Mouse (Mus musculus) liver, postnatal 0 days (tissue): ENCODE measurements around the gene Apoh. TPM values are rescaled to one million over a fixed set of nuclear protein-coding genes. Genes with fewer than 3 reads are reported as not detected.

ENCODE experiments used
- ATAC-seq: fragments of 200-750 bp; cut with Nextera tagmentation; 2 replicates; pipeline ENCODE4 v1.8.0; 2017; ENCODE audit warnings: mild to moderate bottlenecking, moderate library complexity
- DNase-seq: peaks from one replicate; pipeline ENCODE4 v3.0.0-alpha.2; 2016
- H3K27ac ChIP-seq: fragments of 300-500 bp; sonication (generic); 2 replicates; pipeline ENCODE4 v1.5.1; 2014; ENCODE audit warnings: antibody characterized with exemption, moderate library complexity, mild to moderate bottlenecking, low read depth
- H3K27me3 ChIP-seq: fragments of 300-500 bp; sonication (generic); 2 replicates; pipeline ENCODE4 v1.6.1; 2014; ENCODE audit warnings: low read length, control low read depth, mixed read lengths; ENCODE audit not compliant: insufficient read depth
- H3K36me3 ChIP-seq: fragments of 300-500 bp; sonication (generic); replicated peaks from 2 replicates; pipeline ENCODE4 v1.6.1; 2014; ENCODE audit warnings: mild to moderate bottlenecking, control low read depth, low read length, moderate library complexity, mixed read lengths; ENCODE audit not compliant: insufficient read depth
- H3K4me1 ChIP-seq: fragments of 300-500 bp; sonication (generic); 2 replicates; pipeline ENCODE4 v1.6.1; 2014; ENCODE audit warnings: antibody characterized with exemption, mild to moderate bottlenecking, control low read depth; ENCODE audit not compliant: insufficient read depth
- H3K4me2 ChIP-seq: fragments of 300-500 bp; sonication (generic); 2 replicates; pipeline ENCODE4 v1.6.1; 2014; ENCODE audit warnings: low read depth, mild to moderate bottlenecking, low read length, moderate library complexity, mixed read lengths
- H3K4me3 ChIP-seq: fragments of 300-500 bp; sonication (generic); 2 replicates; pipeline ENCODE4 v1.5.1; 2014; ENCODE audit warnings: low read depth, low read length
- H3K9ac ChIP-seq: fragments of 300-500 bp; sonication (generic); replicated peaks from 2 replicates; pipeline ENCODE4 v1.6.1; 2014; ENCODE audit warnings: mild to moderate bottlenecking, moderate library complexity
- H3K9me3 ChIP-seq: fragments of 300-500 bp; sonication (generic); 2 replicates; pipeline ENCODE4 v1.6.1; 2016; ENCODE audit warnings: mild to moderate bottlenecking, control low read depth, low read length, mixed read lengths
- CTCF ChIP-seq: sonication (generic); IDR thresholded peaks from 2 replicates; pipeline ENCODE4 v1.5.1; 2016; ENCODE audit warnings: antibody characterized with exemption, low read depth
- EP300 ChIP-seq: IDR thresholded peaks from 2 replicates; pipeline ENCODE4 v1.6.1; 2016; ENCODE audit warnings: antibody characterized with exemption, low read depth, mild to moderate bottlenecking
- WGBS: fragments of 180-500 bp; shearing (Covaris S2); extraction: QIAGEN DNeasy Blood & Tissue Kit; methylation state at CpG from one replicate; pipeline ENCODE4 v1.1.7; 2014; ENCODE audit not compliant: insufficient replicate concordance; 5-methylcytosine and 5-hydroxymethylcytosine counted together
- polyA plus RNA-seq: library from polyadenylated mRNA; unstranded; fragments of >200 nt; fragmentation: Nextera tagmentation; extraction: Ambion mirVana; gene quantifications from 2 replicates; pipeline ENCODE4 v1.2.1, GENCODE M21; 2015

The Apoh gene
- polyA plus RNA-seq, 1 experiment from 2014 or later: 3,365 TPM

- no peak for ATAC-seq
- Histone ChIP-seq H3K27ac (no peak overlapping the region), H3K4me3 (no peak overlapping the region), H3K9me3 (no peaks in the 10 kb centered on the region), H3K9ac (no peak overlapping the region), H3K27me3 (no peaks in the 10 kb centered on the region), H3K4me2 (no peak overlapping the region), H3K4me1 (peaks cover 3% of the 10 kb centered on the region; the same call in 1 of the 2 replicates), H3K36me3 (no peaks in the 10 kb centered on the region)
- TF ChIP-seq CTCF (no peak), EP300 (no peak)
- WGBS: 84% methylated on average over 5 of the region's 5 CpGs
- DNase-seq: no peak
Observed at GRCm38 (mm10) chr11:108362965-108363364, 19.8 kb downstream of the Apoh start.

GRCm38 (mm10) chr11:108363991-108364390 is 20.8 kb downstream of the Apoh start:
- no peak for DNase-seq
- H3K36me3 ChIP-seq: no peaks in the 10 kb centered on the region
- no peak overlapping the region for H3K4me2 ChIP-seq
- H3K4me1 ChIP-seq: peaks cover 3% of the 10 kb centered on the region; the same call in 1 of the 2 replicates
- H3K9ac ChIP-seq: no peak overlapping the region
- no peak overlapping the region for H3K4me3 ChIP-seq
- H3K9me3 ChIP-seq: no peaks in the 10 kb centered on the region
- no peak for ATAC-seq
- TF ChIP-seq CTCF: no peak
- no peak for TF ChIP-seq EP300
- no peaks in the 10 kb centered on the region for H3K27me3 ChIP-seq
- H3K27ac ChIP-seq: no peak overlapping the region
- WGBS: 82% methylated on average over 4 of the region's 4 CpGs

GRCm38 (mm10) chr11:108364945-108365589 is 21.9 kb downstream of the Apoh start:
- Histone ChIP-seq H3K27me3 (no peaks in the 10 kb centered on the region), H3K9me3 (no peaks in the 10 kb centered on the region), H3K9ac (no peak overlapping the region), H3K36me3 (no peaks in the 10 kb centered on the region), H3K4me2 (no peak overlapping the region), H3K27ac (no peak overlapping the region), H3K4me1 (peaks cover 3% of the 10 kb centered on the region; the same call in 1 of the 2 replicates), H3K4me3 (no peak overlapping the region)
- TF ChIP-seq CTCF (no peak), EP300 (no peak)
- DNase-seq: no peak
- 29% methylated on average over 5 of the region's 7 CpGs for WGBS
- peak; percentile 90 for ATAC-seq

- H3K4me2 ChIP-seq: no peak overlapping the region
- no peak overlapping the region for H3K9ac ChIP-seq
- ATAC-seq (peak; percentile 88), DNase-seq (no peak)
- 48% methylated on average over 7 of the region's 7 CpGs for WGBS
- no peak overlapping the region for H3K27ac ChIP-seq
- no peaks in the 10 kb centered on the region for H3K36me3 ChIP-seq
- no peak for TF ChIP-seq CTCF
- peaks cover 3% of the 10 kb centered on the region; the same call in 1 of the 2 replicates for H3K4me1 ChIP-seq
- no peaks in the 10 kb centered on the region for H3K27me3 ChIP-seq
- no peak overlapping the region for H3K4me3 ChIP-seq
- no peaks in the 10 kb centered on the region for H3K9me3 ChIP-seq
Observed at GRCm38 (mm10) chr11:108365600-108365999, 22.4 kb downstream of the Apoh start.

- no peak overlapping the region for H3K27ac ChIP-seq
- H3K4me3 ChIP-seq: no peak overlapping the region
- peaks cover 3% of the 10 kb centered on the region; the same call in 1 of the 2 replicates for H3K4me1 ChIP-seq
- H3K36me3 ChIP-seq: no peaks in the 10 kb centered on the region
- no peak overlapping the region for H3K9ac ChIP-seq
- WGBS: 15% methylated on average over 1 of the region's 1 CpGs
- TF ChIP-seq EP300 (no peak), CTCF (no peak)
- no peaks in the 10 kb centered on the region for H3K27me3 ChIP-seq
- no peaks in the 10 kb centered on the region for H3K9me3 ChIP-seq
- DNase-seq: no peak
- no peak for ATAC-seq
- no peak overlapping the region for H3K4me2 ChIP-seq
Observed at GRCm38 (mm10) chr11:108367046-108367445, 23.9 kb downstream of the Apoh start.

- Histone ChIP-seq H3K9ac (no peak overlapping the region), H3K4me2 (no peak overlapping the region), H3K27ac (no peak overlapping the region), H3K4me1 (no peaks in the 10 kb centered on the region), H3K4me3 (no peak overlapping the region), H3K27me3 (no peaks in the 10 kb centered on the region), H3K36me3 (no peaks in the 10 kb centered on the region), H3K9me3 (no peaks in the 10 kb centered on the region)
- no peak for ATAC-seq
- no peak for DNase-seq
- WGBS: 73% methylated on average over 7 of the region's 7 CpGs
- TF ChIP-seq CTCF (no peak), EP300 (no peak)
Observed at GRCm38 (mm10) chr11:108376815-108377214, 33.7 kb downstream of the Apoh start.
